Mouse (Mus musculus) embryonic fibroblast, embryonic 13.5 days (primary cell): ENCODE measurements at regions not wholly inside any gene's neighbourhood (a gene's known extent, or its start where the extent isn't known, plus 50 kb on each side); places are given as distances from the start of the nearest gene placed in this dataset.

ENCODE experiments used
- CTCF ChIP-seq: IDR thresholded peaks from 2 replicates; pipeline ENCODE4 v1.5.1; 2011; ENCODE audit warnings: mild to moderate bottlenecking, control low read depth, low read length, moderate library complexity, borderline replicate concordance; ENCODE audit not compliant: insufficient read depth
- POLR2A ChIP-seq: IDR thresholded peaks from 2 replicates; pipeline ENCODE4 v1.6.1; 2011; ENCODE audit warnings: low read depth, mild to moderate bottlenecking, control low read depth, low read length, moderate library complexity

GRCm38 (mm10) chr4:3054886-3055285 is 112.2 kb upstream of the Vmn1r2 start:
- TF ChIP-seq CTCF (no peak), POLR2A (no peak)
